Mouse (Mus musculus): ENCODE data around the gene Ybx2.

The Ybx2 gene

DNA sequence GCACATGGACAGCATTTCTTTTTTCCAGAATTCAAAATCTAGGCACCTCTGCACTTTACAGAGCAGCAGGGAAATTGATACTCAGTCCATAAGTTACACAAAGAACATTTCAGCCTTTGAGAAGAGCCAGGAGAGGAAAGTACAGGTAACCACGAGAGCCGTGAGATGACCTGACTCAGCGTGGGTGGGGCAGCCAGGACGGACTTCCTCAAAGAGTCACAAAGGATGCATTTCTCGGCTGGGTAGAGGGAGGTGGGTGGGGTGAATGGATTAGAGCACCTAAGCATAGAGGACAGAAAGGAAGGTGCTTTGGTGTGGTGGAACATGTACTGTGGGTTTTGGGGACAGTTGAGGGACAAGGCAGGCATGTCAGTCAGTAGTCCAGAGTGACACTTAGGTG, 26.2 kb downstream of the Ybx2 start:
- in situ Hi-C loops (cut with MboI, MseI): no loop called here

DNA sequence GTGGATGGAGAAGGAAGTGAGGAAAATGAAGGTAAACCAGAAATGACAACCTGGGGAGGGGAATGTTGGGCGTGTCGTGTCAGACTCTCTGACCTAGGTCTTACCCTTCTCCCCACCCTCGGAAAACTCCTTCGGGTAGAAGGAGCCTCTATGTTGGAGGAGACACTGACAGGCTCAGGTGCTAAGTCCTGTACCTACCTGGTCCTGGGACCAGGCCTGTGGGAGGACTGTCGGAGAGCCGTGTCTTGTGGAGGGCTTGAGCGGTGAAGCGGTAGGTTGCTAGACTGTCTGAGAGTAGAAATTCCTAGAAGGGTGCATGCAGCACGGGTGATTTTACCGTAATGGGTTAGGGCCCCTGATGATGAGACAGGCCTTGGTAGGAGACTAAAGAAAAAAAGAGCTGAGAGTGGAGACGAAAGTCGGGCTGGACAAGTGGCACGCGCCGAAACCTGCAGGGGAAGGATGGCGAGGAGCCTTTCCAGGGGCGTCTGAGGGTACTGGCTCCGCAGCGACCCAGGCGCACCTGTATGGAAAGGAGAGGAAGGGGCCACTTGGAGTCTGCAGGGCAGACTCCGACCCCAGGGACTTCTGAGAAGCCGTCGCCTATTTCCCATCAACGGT, 29.2 kb downstream of the Ybx2 start, which contains the start of gene Cldn7:
Gene Cldn7, plus strand, starts transcription at position 130 of the 621 bp plus-strand sequence.
- in situ Hi-C loops (cut with MboI, MseI): no loop called here

GRCm38 (mm10) chr11:69965271-69966005, 29.8 kb downstream of the Ybx2 start:
- in situ Hi-C loops (cut with MboI, MseI): no loop called here

GRCm38 (mm10) chr11:69966006-69966859, 30.6 kb downstream of the Ybx2 start:
- in situ Hi-C loops (cut with MboI, MseI): no loop called here

GRCm38 (mm10) chr11:69966860-69967517, 31.4 kb downstream of the Ybx2 start:
- in situ Hi-C loops (cut with MboI, MseI): no loop called here

DNA sequence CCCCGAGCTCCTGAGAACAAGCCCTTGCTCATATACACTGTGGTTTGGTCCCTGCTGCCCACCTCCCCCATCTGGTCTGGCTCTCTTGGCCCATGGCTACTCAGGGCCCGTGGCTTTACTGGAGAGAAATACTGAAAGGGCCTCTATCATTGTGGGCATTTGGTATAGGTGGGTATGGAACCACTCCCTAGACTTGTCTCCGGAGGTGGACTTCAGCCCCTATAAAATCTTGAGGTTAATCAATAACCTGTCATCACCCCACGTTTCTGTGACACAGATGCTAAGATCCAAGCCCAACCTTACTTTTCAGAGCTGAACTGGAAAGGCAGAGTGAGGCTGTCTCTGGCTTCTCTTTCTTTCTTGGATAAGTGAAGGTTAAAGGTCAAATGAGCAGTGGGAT, 33.2 kb downstream of the Ybx2 start:
- in situ Hi-C loops (cut with MboI, MseI): no loop called here

DNA sequence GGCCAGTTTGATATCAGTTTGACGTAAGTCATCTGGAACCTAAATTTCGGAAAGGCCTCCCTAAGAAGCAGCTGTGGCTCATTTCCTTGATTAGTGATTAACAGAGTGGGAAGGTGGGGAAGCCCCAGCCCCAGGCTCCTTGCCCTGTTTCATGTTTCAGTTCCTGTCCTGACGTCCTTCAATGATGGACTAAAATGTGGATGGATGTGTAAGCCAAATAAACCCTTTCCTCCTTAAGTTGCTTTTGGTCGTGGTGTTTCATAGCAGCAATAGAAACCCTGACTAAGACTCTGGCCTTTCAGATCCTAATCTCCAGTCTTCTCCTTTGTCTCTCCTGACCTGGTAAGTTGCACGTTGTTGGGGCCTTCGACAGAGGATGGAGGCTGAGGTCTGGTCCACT, 34.6 kb downstream of the Ybx2 start:
- in situ Hi-C loops (cut with MboI, MseI): no loop called here

- in situ Hi-C loops (cut with MboI, MseI): no loop called here
Measured at GRCm38 (mm10) chr11:69970775-69971174, 35.2 kb downstream of the Ybx2 start.

GRCm38 (mm10) chr11:69974907-69975306, 39.3 kb downstream of the Ybx2 start:
- in situ Hi-C loops (cut with MboI, MseI): no loop called here

DNA sequence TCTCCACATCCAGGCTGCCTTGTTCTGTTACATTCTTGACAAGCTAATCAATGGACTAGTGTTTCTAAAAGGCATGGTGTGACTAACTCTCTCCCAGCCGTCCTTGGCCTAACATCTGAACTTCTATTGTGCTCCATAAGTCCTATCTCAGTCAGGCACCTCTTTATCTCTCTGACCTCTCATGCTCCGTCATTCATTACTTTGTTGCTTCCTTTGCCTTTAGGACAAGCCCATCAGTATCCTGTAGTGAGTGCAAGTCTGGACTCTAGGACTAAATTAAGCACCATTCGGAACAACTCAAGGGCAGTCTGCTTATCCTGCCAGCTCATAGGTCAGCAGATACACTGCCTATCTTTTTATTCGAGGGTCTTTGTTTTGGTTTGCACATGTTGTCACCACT, 40.7 kb downstream of the Ybx2 start:
- in situ Hi-C loops (cut with MboI, MseI): no loop called here

GRCm38 (mm10) chr11:69979827-69980195, 44.2 kb downstream of the Ybx2 start:
- in situ Hi-C loops (cut with MboI, MseI): no loop called here

- in situ Hi-C loops (cut with MboI, MseI): no loop called here
Measured at GRCm38 (mm10) chr11:69980196-69981140, 44.9 kb downstream of the Ybx2 start.

DNA sequence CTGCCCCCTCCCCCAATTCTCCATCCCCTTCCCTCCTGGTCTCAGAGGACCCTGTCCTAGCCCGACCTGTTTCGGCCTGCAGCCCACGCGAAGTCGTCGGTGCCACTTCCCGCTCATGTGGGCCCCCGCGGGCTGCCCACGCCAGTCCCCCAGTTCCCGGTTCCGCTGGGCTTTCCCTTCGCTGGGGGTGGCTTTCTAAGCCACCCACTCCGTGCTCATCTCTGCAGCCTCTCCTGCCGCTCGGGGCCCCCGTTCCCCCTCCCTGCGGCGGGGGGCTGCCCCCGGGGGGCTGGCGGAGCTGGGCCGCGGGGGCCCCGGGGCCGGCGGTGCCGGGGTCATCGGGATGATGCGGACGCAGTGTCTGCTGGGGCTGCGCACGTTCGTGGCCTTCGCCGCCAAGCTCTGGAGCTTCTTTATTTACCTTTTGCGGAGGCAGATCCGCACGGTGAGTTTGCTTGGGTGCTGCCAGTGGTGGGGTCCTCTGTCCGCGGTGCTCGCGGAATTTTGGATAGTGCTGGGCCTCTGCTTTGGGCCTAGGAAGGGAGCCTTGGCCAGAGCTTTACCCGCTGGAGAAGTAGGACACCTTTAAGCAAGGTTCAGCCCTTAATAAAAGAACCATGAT, 45.7 kb downstream of the Ybx2 start, which contains the start of gene Ctdnep1:
Gene Ctdnep1, plus strand, starts transcription at position 16 of the 622 bp plus-strand sequence.
- in situ Hi-C loops (cut with MboI, MseI): no loop called here

- in situ Hi-C loops (cut with MboI, MseI): no loop called here
Measured at GRCm38 (mm10) chr11:69982225-69982624, 46.6 kb downstream of the Ybx2 start, which contains the start of gene Elp5. TSS of gene Elp5 (minus strand) at chr11:69982517.

- in situ Hi-C loops (cut with MboI, MseI): no loop called here
Measured at GRCm38 (mm10) chr11:69982877-69983276, 47.3 kb downstream of the Ybx2 start.

DNA sequence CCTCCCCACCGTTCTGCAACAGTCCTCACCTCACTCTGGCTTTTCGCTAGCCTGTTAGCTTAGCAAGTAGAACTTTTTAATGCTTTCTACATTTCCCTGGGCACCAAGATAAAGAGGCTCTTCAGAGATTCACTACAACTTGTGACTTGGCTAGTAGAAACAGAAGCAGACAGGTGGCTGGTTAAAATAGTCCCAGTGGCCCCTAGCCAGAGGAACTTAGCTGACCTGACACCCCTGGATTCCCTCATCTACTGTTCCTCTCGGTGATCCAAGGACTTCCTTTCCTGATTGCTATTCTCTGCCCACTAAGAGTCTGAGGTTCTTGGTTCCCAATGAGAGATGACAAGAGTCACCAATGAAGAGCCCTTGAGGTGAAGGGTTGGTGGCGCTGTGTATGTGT, 47.8 kb downstream of the Ybx2 start:
- in situ Hi-C loops (cut with MboI, MseI): no loop called here

- in situ Hi-C loops (cut with MboI, MseI): no loop called here
Measured at GRCm38 (mm10) chr11:69984431-69984830, 48.8 kb downstream of the Ybx2 start.

- in situ Hi-C loops (cut with MboI, MseI): loop anchor here (10.0 kb wide), 1 partner anchor 895 kb away; the partner anchor contains the start of gene Per1
Measured at GRCm38 (mm10) chr11:69989949-69990348, 54.4 kb downstream of the Ybx2 start.

Data from regulatory T cell (primary cell).